Mouse (Mus musculus): ENCODE measurements at regions not wholly inside any gene's neighbourhood (a gene's known extent, or its start where the extent isn't known, plus 50 kb on each side); places are given as distances from the start of the nearest gene placed in this dataset.
"Not testable (repeated sequence)": the region's sequence is repeated elsewhere in the genome, so short reads cannot be mapped to it uniquely, and the experiment has no call there.

GRCm38 (mm10) chr14:74201710-74202109, 438.9 kb upstream of the Htr2a start:
- DNase-seq (ENCODE audit: low spot score in 2 of 2), result no peak

GRCm38 (mm10) chr14:74205011-74205410, 435.6 kb upstream of the Htr2a start:
- no peak for DNase-seq (ENCODE audit: low spot score in 2 of 2)

GRCm38 (mm10) chr14:74217914-74218446, 422.7 kb upstream of the Htr2a start:
- no peak for DNase-seq (ENCODE audit: low spot score in 2 of 2)

- no peak for DNase-seq (ENCODE audit: low spot score in 2 of 2)
Measured at GRCm38 (mm10) chr14:74219761-74220160, 420.9 kb upstream of the Htr2a start.

GRCm38 (mm10) chr14:74222093-74222492, 418.5 kb upstream of the Htr2a start:
- no peak for DNase-seq (ENCODE audit: low spot score in 2 of 2)

GRCm38 (mm10) chr14:74229560-74230187, 411.0 kb upstream of the Htr2a start:
- DNase-seq (ENCODE audit: low spot score in 2 of 2), result no peak

- no peak for DNase-seq (ENCODE audit: low spot score in 2 of 2)
Measured at GRCm38 (mm10) chr14:74240212-74240611, 400.4 kb upstream of the Htr2a start.

- no peak for DNase-seq (ENCODE audit: low spot score in 2 of 2)
Measured at GRCm38 (mm10) chr14:74249263-74249878, 391.3 kb upstream of the Htr2a start.

GRCm38 (mm10) chr14:74250021-74250420, 390.6 kb upstream of the Htr2a start:
- DNase-seq (ENCODE audit: low spot score in 2 of 2), result no peak

GRCm38 (mm10) chr14:74252189-74253145, 388.2 kb upstream of the Htr2a start:
- no peak for DNase-seq (ENCODE audit: low spot score in 2 of 2)

GRCm38 (mm10) chr14:74255000-74255399, 385.6 kb upstream of the Htr2a start:
- DNase-seq (ENCODE audit: low spot score in 2 of 2), result no peak

GRCm38 (mm10) chr14:74259437-74259836, 381.2 kb upstream of the Htr2a start:
- DNase-seq (ENCODE audit: low spot score in 2 of 2), result no peak

- no peak for DNase-seq (ENCODE audit: low spot score in 2 of 2)
Measured at GRCm38 (mm10) chr14:74267086-74267485, 373.6 kb upstream of the Htr2a start.

GRCm38 (mm10) chr14:74294560-74294959, 346.1 kb upstream of the Htr2a start:
- no peak for DNase-seq (ENCODE audit: low spot score in 2 of 2)

GRCm38 (mm10) chr14:74304483-74304882, 336.2 kb upstream of the Htr2a start:
- DNase-seq (ENCODE audit: low spot score in 2 of 2), result no peak

GRCm38 (mm10) chr14:74306717-74307307, 333.8 kb upstream of the Htr2a start:
- DNase-seq (ENCODE audit: low spot score in 2 of 2), result no peak

- DNase-seq (ENCODE audit: low spot score in 2 of 2), result not testable (repeated sequence)
Measured at GRCm38 (mm10) chr14:74309451-74309850, 331.2 kb upstream of the Htr2a start.

GRCm38 (mm10) chr14:74327291-74327690, 313.3 kb upstream of the Htr2a start:
- DNase-seq (ENCODE audit: low spot score in 2 of 2), result no peak

- DNase-seq (ENCODE audit: low spot score in 2 of 2), result no peak
Measured at GRCm38 (mm10) chr14:74350751-74351150, 289.9 kb upstream of the Htr2a start.

- no peak for DNase-seq (ENCODE audit: low spot score in 2 of 2)
Measured at GRCm38 (mm10) chr14:74352286-74352685, 288.4 kb upstream of the Htr2a start.

- no peak for DNase-seq (ENCODE audit: low spot score in 2 of 2)
Measured at GRCm38 (mm10) chr14:74358730-74359444, 281.8 kb upstream of the Htr2a start.

All from urinary bladder, postnatal 36 days (tissue).